Mouse (Mus musculus) T-cell, adult 2 months (primary cell): ENCODE data around the gene D630023F18Rik.
A peak's percentile ranks its signal among the peaks of the same experiment; 100 is the strongest.

ENCODE experiments used
- DNase-seq: peaks from one replicate; pipeline ENCODE4 v3.0.0; 2022; ENCODE audit warnings: low spot score

Gene D630023F18Rik

GRCm38 (mm10) chr1:65112031-65112806 is 10.8 kb downstream of the D630023F18Rik start:
- peak; percentile 3 for DNase-seq

- DNase-seq = no peak
Observed at GRCm38 (mm10) chr1:65109756-65110435, 13.1 kb downstream of the D630023F18Rik start.

GRCm38 (mm10) chr1:65109196-65109595 is 13.8 kb downstream of the D630023F18Rik start:
- no peak for DNase-seq

- no peak for DNase-seq
Observed at GRCm38 (mm10) chr1:65107654-65108279, 15.2 kb downstream of the D630023F18Rik start.

- DNase-seq = no peak
Observed at GRCm38 (mm10) chr1:65103273-65103672, 19.7 kb downstream of the D630023F18Rik start, which contains the start of gene Cryga. Gene Cryga, minus strand, starts transcription at chr1:65103373.

GRCm38 (mm10) chr1:65096953-65097352 is 26.1 kb downstream of the D630023F18Rik start:
- no peak for DNase-seq

- DNase-seq = no peak
Observed at GRCm38 (mm10) chr1:65091566-65091965, 31.4 kb downstream of the D630023F18Rik start.

- no peak for DNase-seq
Observed at GRCm38 (mm10) chr1:65090370-65090769, 32.6 kb downstream of the D630023F18Rik start.

GRCm38 (mm10) chr1:65088567-65089356 is 34.3 kb downstream of the D630023F18Rik start:
- DNase-seq = no peak

GRCm38 (mm10) chr1:65082188-65082587 is 40.8 kb downstream of the D630023F18Rik start, which contains the start of gene Crygb:
Gene Crygb, minus strand, starts transcription at chr1:65082288.
- DNase-seq = no peak

- no peak for DNase-seq
Observed at GRCm38 (mm10) chr1:65075607-65076006, 47.4 kb downstream of the D630023F18Rik start.

GRCm38 (mm10) chr1:65073589-65073988 is 49.4 kb downstream of the D630023F18Rik start, which contains the start of gene Crygc:
Gene Crygc, minus strand, starts transcription at chr1:65073689.
- no peak for DNase-seq

GRCm38 (mm10) chr1:65067842-65068241 is 55.2 kb downstream of the D630023F18Rik start:
- no peak for DNase-seq

GRCm38 (mm10) chr1:65064201-65064600 is 58.8 kb downstream of the D630023F18Rik start:
- no peak for DNase-seq

- no peak for DNase-seq
Observed at GRCm38 (mm10) chr1:65063352-65063751, 59.7 kb downstream of the D630023F18Rik start, which contains the start of gene Crygd. Gene Crygd, minus strand, starts transcription at chr1:65063452.
